Mouse (Mus musculus) skeletal muscle tissue, adult 2 months (tissue): ENCODE measurements around the gene Slc52a3.

Experiments
- DNase-seq: peaks from one replicate; pipeline ENCODE4 v3.0.0-alpha.2; 2012; ENCODE audit warnings: low read depth, low spot score

The Slc52a3 gene

DNA sequence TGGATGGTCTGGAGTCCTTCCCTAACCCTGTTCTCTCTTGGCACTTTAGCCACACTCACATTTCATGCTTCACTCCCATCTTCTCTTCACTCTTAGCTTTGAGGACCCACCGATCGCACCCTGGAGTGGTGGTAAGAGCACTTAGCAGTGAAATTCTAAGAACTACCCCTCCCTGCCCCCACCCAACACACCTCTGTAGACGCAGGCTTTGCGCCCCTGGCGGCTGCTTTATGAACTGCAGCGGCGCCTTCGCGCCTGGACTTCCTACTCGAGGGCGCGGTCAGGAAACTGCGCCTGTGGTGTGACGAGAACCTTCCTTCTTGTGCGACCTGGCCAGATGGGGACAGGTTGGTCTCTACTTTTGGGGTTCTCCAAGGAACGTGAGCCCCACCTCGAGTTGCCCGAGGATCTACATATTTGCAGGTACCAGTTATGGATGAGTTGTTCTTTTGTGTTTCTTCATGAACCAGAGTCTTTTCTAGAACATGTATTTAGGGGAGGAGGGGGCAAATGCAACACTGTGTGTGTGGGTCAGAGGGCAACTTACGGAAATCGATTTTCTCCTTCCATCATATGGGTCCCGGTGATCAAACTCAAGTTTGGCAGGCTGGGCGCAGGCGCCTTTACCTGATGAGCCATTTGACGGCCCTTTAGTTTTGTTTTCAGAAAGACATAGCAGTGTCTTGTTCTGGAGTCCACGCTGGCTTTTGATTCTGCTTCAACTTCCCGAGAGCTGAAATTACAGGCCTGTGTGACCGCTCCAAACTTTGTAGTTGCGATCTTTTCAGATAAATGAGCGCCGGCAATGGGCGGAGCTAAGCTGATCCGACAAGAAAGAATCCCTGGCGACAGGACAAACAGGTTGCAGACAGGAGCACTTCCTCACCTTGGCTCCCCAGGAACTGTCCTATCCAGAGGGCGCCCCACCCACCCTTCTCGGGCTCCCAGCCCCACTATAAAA is at the start of gene Slc52a3:
TSS of gene Slc52a3 (plus strand) at position 283 of the 961 bp plus-strand sequence.
- DNase-seq = peak; percentile 58

- no peak for DNase-seq
Observed at GRCm38 (mm10) chr2:151947617-151948016, 48.7 kb upstream of the Slc52a3 start.

DNA sequence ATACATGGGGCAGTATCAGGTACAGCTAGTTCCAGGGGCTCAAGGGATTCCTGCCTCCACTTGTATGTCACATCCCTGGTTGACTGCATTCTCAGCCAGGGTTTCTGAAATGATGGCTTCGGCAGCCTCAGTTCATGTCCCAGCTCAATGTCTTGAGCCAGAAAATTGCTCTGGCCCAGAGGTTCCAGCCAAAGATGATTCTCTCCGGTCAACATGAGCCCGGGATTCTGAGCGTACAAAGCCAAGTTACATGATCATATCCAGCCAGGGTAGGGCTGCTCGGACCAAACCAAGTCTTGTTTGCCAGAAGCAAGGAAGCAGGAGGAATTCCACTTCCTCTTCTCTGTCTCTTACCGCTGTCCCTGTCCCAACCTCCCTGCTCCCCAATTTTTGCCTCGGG is 48.0 kb upstream of the Slc52a3 start:
- DNase-seq = peak; percentile 66

DNA sequence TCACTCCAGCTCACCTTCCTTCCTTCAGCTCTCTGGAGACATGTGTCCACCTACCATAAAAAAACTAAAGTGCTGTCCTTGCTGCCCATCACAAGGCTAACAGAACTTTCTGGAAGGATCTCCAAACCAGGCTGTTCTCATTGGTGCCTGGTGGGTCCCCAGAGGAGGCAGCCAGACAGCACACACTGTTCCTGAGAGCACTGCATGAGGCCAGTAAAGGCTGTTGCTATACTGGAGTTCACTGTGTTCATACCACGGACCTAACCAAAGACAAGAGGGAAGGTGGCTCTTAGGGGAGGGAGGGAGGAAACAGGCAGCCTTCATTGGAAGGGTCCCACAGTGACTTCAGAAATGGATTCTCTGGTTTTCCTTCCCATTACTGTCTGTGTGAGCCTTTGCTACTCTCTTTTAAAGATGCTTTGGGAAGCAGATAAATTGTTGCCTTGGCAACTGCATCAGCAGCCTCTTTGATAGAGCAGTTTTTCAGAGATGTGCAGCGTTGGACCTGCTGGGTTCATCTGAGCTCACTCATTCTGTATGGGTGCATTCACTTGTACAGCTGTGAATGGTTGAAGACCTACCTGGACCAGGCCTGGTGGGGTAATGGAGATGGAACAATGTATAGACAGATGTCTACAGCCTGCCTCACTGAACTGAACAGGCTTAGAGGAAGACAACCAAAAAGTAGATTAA is 47.1 kb upstream of the Slc52a3 start:
- no peak for DNase-seq

GRCm38 (mm10) chr2:151953665-151954064 is 42.6 kb upstream of the Slc52a3 start:
- no peak for DNase-seq

DNA sequence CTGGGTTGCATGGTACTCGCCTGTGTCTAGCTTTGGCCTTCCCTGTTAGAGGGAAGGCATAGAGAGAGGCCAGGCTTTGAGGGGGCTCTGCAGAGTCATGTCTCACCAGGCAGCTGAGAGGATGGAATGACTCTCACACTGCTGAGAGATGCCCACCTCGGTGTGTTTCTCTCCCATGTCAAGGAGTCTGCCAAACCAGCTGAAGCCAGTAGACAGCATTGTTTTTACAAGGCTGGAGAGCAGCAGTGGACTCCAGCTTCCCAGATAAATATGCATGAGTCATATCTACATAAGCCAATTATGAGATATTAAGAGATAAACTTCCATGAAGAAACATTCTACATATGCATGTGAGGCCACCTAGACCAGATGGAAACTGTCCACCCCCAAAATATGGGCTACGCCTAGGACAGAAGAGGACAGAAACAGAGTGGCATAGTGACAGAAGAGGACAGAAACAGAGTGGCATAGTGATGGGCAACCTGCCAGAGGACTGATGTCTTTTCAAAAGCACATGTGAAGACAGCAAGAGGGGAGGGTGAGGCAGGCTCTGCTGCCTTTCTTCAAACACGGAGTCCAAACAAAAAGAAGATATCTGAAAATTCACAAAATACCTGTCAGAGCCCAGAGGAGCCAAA is 39.7 kb upstream of the Slc52a3 start:
- no peak for DNase-seq

GRCm38 (mm10) chr2:151959274-151959673 is 37.0 kb upstream of the Slc52a3 start:
- DNase-seq = no peak

DNA sequence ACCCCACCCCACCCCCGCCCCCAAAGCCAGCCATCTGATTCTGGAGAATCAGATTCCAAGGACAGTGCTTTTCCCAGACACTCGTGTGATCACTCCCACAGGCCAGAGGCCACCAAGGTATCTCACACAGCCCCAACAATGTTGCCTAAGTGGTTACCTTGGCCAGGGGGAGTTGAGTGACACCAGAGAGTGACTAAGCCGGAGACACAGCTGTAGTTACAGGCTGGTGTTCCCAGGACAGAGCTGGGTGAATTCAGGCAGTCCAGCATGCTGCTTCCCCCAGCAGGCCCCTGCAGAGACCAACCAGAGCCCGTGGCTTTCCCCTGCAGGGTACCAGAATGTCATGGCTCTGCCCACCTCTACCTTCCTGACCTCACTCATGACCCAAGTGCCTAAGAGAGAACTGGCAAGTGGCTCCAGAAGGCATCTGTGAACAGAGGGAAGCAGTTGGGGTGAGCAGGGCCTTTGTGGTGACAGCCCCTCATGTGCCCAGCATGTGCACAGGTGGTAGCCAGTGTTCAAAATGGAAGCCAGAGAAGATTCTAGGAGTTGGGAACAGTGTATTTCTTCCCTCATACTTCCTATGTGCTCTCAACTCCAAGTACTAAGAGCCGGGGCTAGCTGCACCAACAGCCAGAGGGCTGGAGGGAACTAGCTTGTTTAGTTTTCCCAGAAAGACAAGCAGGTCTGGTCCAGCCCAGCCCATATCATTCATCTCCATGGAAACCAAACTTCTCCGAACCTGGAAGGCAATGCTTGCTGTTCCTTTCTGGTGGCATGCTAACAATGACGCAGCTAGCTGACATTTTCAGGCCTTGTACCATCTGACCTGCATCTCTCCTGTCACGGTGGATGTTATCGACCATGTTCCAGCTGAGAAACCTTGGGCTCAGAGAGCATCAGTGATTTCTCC is 34.8 kb upstream of the Slc52a3 start:
- DNase-seq = no peak

DNA sequence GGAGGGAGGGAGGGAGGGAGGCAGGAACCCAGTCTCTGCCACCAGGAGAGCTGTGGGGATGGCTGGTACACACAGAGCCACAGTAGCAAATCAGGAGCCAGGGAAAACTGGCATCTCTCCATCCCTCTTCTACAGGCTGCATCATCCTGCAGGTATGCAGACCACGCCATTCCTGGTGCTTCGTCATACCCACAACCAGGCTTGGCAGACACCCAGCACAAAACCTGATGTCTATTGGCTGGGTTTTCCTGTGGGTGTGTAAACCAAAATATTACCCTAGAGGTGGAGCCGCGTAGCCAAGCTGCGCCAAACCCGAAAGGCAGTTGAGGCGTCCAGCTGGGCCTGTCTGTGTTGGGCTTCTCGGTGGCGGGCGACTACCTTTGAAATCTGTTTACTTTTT is 33.8 kb upstream of the Slc52a3 start:
- DNase-seq = no peak

GRCm38 (mm10) chr2:151963319-151963718 is 33.0 kb upstream of the Slc52a3 start:
- no peak for DNase-seq

DNA sequence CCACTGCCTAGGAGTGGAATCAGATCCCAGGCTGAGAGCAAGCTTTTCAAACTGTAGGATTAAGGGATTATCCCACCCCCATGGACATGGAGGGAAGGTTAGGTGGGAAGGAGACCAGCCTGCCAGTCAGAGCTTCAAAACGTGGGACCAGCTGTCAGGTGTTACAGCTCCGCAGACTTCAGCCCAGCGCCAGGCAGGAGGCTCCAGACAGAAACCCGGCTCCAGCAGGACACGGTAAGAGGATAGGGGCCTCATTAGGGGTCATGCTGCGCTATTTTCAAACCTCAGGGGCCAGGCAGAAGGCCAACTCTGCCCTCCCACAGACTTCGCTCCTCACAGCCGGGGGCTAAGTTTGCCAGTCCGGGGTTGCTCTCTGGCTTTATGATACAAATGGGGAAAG is 32.3 kb upstream of the Slc52a3 start:
- peak; percentile 52 for DNase-seq

DNA sequence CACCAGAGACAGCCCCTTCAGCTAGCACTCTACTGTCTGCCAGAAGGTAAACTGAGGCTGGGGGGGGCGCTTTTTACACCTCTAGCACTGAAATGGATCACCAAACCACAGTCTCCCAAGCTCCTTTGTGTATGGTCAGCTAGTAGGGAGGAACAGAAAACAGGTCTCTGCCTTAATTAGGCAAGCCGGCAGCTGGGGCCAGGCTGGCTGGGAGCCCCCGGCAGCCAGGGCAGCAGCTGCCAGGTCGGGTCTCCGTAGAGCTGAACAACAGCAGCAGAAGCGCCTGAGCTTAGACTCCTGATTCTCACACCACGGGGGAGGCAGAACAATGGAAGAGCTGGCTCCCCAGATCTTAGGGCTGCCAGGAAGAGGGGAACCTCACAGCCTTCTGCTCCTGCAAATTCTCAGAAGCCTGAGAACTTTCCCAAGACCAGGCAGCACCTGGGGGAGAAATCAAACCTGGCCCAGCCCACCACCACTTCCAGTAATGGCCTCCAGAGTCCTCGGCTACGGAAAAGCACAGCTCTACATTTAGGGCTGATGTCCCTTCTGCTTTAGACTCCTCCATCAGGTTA is 29.0 kb upstream of the Slc52a3 start:
- no peak for DNase-seq

- DNase-seq = no peak
Observed at GRCm38 (mm10) chr2:151967792-151968191, 28.5 kb upstream of the Slc52a3 start.

- no peak for DNase-seq
Observed at GRCm38 (mm10) chr2:151968451-151968850, 27.9 kb upstream of the Slc52a3 start.

DNA sequence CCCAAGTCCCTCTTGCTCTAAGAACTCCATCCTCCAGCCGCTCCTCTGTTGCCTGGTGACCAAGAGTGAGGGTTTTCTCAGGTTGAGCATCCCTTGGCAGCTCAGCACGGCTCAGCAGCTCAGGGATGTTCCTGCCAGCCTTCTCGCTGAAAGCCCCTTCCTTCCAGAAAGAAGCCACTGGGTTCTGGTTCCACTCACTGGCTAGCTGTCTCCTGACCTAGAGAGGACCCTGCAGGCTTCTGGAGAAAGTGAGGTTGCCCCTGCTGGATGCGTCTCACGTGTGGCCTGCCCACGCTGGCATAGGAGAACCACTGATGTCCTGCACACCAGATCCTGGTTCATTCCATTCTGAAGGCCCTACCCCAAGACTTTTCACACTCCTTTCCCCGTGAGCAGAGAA is 27.3 kb upstream of the Slc52a3 start:
- no peak for DNase-seq

- no peak for DNase-seq
Observed at GRCm38 (mm10) chr2:151969396-151969795, 26.9 kb upstream of the Slc52a3 start.

DNA sequence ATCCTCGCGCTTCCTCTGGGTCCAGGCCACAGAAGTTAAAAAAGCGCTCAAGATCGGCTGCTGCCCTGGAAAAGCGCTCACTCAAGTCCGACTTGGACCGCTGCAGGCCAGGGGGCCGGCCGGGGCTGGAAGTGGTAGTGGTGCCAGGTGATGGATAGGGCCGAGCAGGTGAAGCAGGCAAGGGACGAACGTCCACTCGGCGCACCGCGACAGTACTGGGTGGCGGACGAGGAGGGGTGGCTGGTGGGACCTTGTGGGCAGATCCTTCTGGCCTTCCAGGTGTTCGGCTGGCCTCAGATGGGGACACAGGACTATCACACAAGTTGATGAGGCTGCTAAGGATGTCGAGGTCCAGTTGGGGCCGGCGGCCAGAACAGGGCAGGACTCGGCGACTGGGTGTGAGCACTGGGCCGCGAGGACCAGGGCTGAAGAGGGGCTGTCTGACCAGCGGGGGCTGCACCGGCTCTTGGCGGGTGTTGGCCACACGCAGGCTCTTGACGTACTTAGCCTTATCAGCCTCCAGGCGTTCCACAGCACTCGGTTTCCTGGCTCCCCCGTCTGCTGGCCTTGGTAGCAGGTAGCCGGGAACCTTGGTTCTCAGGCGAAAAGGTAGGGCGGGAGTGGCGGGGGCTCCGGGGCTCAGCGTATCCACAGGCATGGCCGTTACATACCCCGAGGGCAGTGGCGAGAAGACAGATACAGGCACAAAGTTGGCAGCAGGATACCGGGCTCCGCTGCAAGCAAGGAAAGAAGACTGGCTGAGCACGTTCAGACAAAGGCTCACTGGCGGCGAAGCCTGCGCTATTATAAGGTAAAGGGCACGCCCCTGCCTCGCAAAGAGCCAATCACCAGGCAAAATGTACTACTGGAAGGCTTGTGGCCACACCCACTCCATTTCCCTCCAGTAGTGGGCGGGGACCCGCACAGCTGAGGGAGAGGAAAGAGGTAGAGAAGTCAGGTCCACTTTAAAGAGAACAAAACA is 25.8 kb upstream of the Slc52a3 start:
- no peak for DNase-seq

DNA sequence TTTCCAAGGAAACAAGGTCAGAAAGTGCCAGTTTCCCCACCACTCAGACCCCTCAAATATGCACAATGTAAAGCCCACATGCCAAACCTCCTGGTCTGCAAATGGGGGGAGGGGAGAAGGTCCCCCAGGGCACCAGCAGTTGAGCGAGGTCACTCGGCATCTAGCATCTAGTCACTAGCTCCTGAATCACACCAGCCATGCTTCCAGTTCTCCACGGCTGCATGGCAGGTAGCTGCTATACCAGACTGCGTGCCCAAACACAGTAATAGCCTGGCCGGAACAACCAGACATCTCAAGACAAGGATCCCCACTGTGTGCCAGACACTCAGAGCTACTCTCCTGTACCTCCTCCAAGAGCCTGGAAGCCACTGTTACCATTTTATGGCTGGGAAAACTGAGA is 24.6 kb upstream of the Slc52a3 start:
- no peak for DNase-seq

GRCm38 (mm10) chr2:151972880-151973594 is 23.3 kb upstream of the Slc52a3 start:
- no peak for DNase-seq
